Mouse (Mus musculus) cerebellum, adult 11 months (tissue): ENCODE results near the gene Atp5c1.

Experiments
- DNase-seq: peaks from one replicate; pipeline ENCODE4 v3.0.0; 2022

Gene Atp5c1

GRCm38 (mm10) chr2:10080310-10081010, at the start of gene Atp5c1, which contains the start of gene Kin:
Atp5c1 (minus strand) TSS chr2:10080510.
Kin (plus strand) TSS chr2:10080593.
- DNase-seq: peak; percentile 96

GRCm38 (mm10) chr2:10128571-10128970, 48.3 kb upstream of the Atp5c1 start:
- DNase-seq: no peak

GRCm38 (mm10) chr2:10127471-10127870, 47.2 kb upstream of the Atp5c1 start:
- DNase-seq: no peak

GRCm38 (mm10) chr2:10126122-10126521, 45.8 kb upstream of the Atp5c1 start:
- no peak for DNase-seq

- DNase-seq: no peak
Observed at GRCm38 (mm10) chr2:10121826-10122225, 41.5 kb upstream of the Atp5c1 start.

GRCm38 (mm10) chr2:10119276-10119675, 39.0 kb upstream of the Atp5c1 start:
- no peak for DNase-seq

- DNase-seq: no peak
Observed at GRCm38 (mm10) chr2:10118751-10119150, 38.4 kb upstream of the Atp5c1 start.

GRCm38 (mm10) chr2:10108535-10109189, 28.4 kb upstream of the Atp5c1 start:
- no peak for DNase-seq

GRCm38 (mm10) chr2:10101180-10101579, 20.9 kb upstream of the Atp5c1 start:
- no peak for DNase-seq

- DNase-seq: no peak
Observed at GRCm38 (mm10) chr2:10100471-10100870, 20.2 kb upstream of the Atp5c1 start.

- peak; percentile 21 for DNase-seq
Observed at GRCm38 (mm10) chr2:10098598-10099215, 18.4 kb upstream of the Atp5c1 start.

- no peak for DNase-seq
Observed at GRCm38 (mm10) chr2:10094327-10095100, 14.2 kb upstream of the Atp5c1 start.

- DNase-seq: no peak
Observed at GRCm38 (mm10) chr2:10087256-10087850, 7.0 kb upstream of the Atp5c1 start.

- DNase-seq: no peak
Observed at GRCm38 (mm10) chr2:10082737-10083136, 2.4 kb upstream of the Atp5c1 start.

- no peak for DNase-seq
Observed at GRCm38 (mm10) chr2:10081453-10082080, 1.3 kb upstream of the Atp5c1 start.

GRCm38 (mm10) chr2:10079745-10080309, 483 bp downstream of the Atp5c1 start:
- no peak for DNase-seq

GRCm38 (mm10) chr2:10076675-10077074, 3.6 kb downstream of the Atp5c1 start:
- no peak for DNase-seq

GRCm38 (mm10) chr2:10074470-10074869, 5.8 kb downstream of the Atp5c1 start:
- DNase-seq: no peak

- no peak for DNase-seq
Observed at GRCm38 (mm10) chr2:10071751-10072150, 8.6 kb downstream of the Atp5c1 start.

GRCm38 (mm10) chr2:10058836-10059235, 21.5 kb downstream of the Atp5c1 start:
- DNase-seq: no peak

GRCm38 (mm10) chr2:10051996-10052395, 28.3 kb downstream of the Atp5c1 start:
- no peak for DNase-seq

GRCm38 (mm10) chr2:10050878-10051277, 29.4 kb downstream of the Atp5c1 start:
- DNase-seq: no peak
